Mouse (Mus musculus) stomach, embryonic 14.5 days (tissue): ENCODE results near the gene Arih2. TPM values are rescaled to one million over a fixed set of nuclear protein-coding genes. Genes with fewer than 3 reads are reported as not detected.

ENCODE experiments used
- ATAC-seq: fragments of 200-750 bp; cut with Nextera tagmentation; 2 replicates; pipeline ENCODE4 v1.8.0; 2017; ENCODE audit warnings: low read depth, moderate TSS enrichment; ENCODE audit not compliant: insufficient number of reproducible peaks, insufficient read depth, low FRiP score
- H3K27ac ChIP-seq: fragments of 300-500 bp; sonication (generic); 2 replicates; pipeline ENCODE4 v1.5.1; 2014; ENCODE audit warnings: mild to moderate bottlenecking, low read length, moderate library complexity, mixed read lengths
- H3K27me3 ChIP-seq: fragments of 300-500 bp; sonication (generic); 2 replicates; pipeline ENCODE4 v1.6.1; 2014; ENCODE audit warnings: low read length, control low read depth, mixed read lengths; ENCODE audit not compliant: control insufficient read depth, insufficient read depth
- H3K36me3 ChIP-seq: fragments of 300-500 bp; sonication (generic); 2 replicates; pipeline ENCODE4 v1.6.1; 2014; ENCODE audit warnings: mild to moderate bottlenecking, control low read depth, low read length, moderate library complexity, mixed read lengths; ENCODE audit not compliant: control insufficient read depth, insufficient read depth
- H3K4me1 ChIP-seq: fragments of 300-500 bp; sonication (generic); 2 replicates; pipeline ENCODE4 v1.6.1; 2014; ENCODE audit warnings: low read length, control low read depth, mixed read lengths; ENCODE audit not compliant: control insufficient read depth, insufficient read depth
- H3K4me2 ChIP-seq: fragments of 300-500 bp; sonication (generic); replicated peaks from 2 replicates; pipeline ENCODE4 v1.6.1; 2014; ENCODE audit warnings: low read depth, low read length, control low read depth
- H3K4me3 ChIP-seq: fragments of 300-500 bp; sonication (generic); 2 replicates; pipeline ENCODE4 v1.5.1; 2014; ENCODE audit warnings: low read depth, low read length, control low read depth
- H3K9ac ChIP-seq: fragments of 300-500 bp; sonication (generic); replicated peaks from 2 replicates; pipeline ENCODE4 v1.6.1; 2014; ENCODE audit warnings: low read depth, mild to moderate bottlenecking, control low read depth, low read length, moderate library complexity, mixed read lengths
- H3K9me3 ChIP-seq: fragments of 300-500 bp; sonication (generic); 2 replicates; pipeline ENCODE4 v1.6.1; 2016; ENCODE audit warnings: low read depth, low read length, control low read depth; ENCODE audit not compliant: control insufficient read depth
- WGBS: fragments of 180-500 bp; shearing (Covaris S2); extraction: QIAGEN DNeasy Blood & Tissue Kit; methylation state at CpG from one replicate; pipeline ENCODE4 v1.1.7; 2014; 5-methylcytosine and 5-hydroxymethylcytosine counted together
- polyA plus RNA-seq: library from polyadenylated mRNA; unstranded; fragments of >200 nt; fragmentation: Nextera tagmentation; extraction: Ambion mirVana; gene quantifications from 2 replicates; pipeline ENCODE4 v1.2.1, GENCODE M21; 2014

Arih2 gene
- polyA plus RNA-seq, 1 experiment from 2014 or later = 36.2 TPM

GRCm38 (mm10) chr9:108633846-108634245, 15.3 kb downstream of the Arih2 start:
- no peaks in the 10 kb centered on the region for H3K4me1 ChIP-seq
- peaks cover 3% of the 10 kb centered on the region for H3K36me3 ChIP-seq
- no peak overlapping the region for H3K4me2 ChIP-seq
- no peak for ATAC-seq
- WGBS = 87% methylated on average over 2 of the region's 2 CpGs
- H3K4me3 ChIP-seq = no peak overlapping the region
- H3K27ac ChIP-seq = no peak overlapping the region
- H3K27me3 ChIP-seq = no peaks in the 10 kb centered on the region
- no peak overlapping the region for H3K9ac ChIP-seq
- H3K9me3 ChIP-seq = no peaks in the 10 kb centered on the region

GRCm38 (mm10) chr9:108632375-108632774, 16.8 kb downstream of the Arih2 start:
- Histone ChIP-seq H3K9me3 (no peaks in the 10 kb centered on the region), H3K27ac (no peak overlapping the region), H3K9ac (no peak overlapping the region), H3K4me3 (no peak overlapping the region), H3K27me3 (no peaks in the 10 kb centered on the region), H3K4me1 (no peaks in the 10 kb centered on the region), H3K36me3 (peaks cover 3% of the 10 kb centered on the region), H3K4me2 (no peak overlapping the region)
- no peak for ATAC-seq
- 83% methylated on average over 5 of the region's 5 CpGs for WGBS

- WGBS = 79% methylated on average over 5 of the region's 5 CpGs
- H3K4me3 ChIP-seq = no peak overlapping the region
- H3K36me3 ChIP-seq = peaks cover 3% of the 10 kb centered on the region
- ATAC-seq = no peak
- H3K27me3 ChIP-seq = no peaks in the 10 kb centered on the region
- H3K9ac ChIP-seq = no peak overlapping the region
- no peak overlapping the region for H3K27ac ChIP-seq
- no peak overlapping the region for H3K4me2 ChIP-seq
- H3K4me1 ChIP-seq = no peaks in the 10 kb centered on the region
- H3K9me3 ChIP-seq = no peaks in the 10 kb centered on the region
Observed at GRCm38 (mm10) chr9:108631631-108632256, 17.4 kb downstream of the Arih2 start.

- H3K36me3 ChIP-seq = peaks cover 7% of the 10 kb centered on the region
- WGBS = 70% methylated on average over 1 of the region's 1 CpGs
- H3K4me3 ChIP-seq = no peak overlapping the region
- H3K4me1 ChIP-seq = no peaks in the 10 kb centered on the region
- H3K4me2 ChIP-seq = no peak overlapping the region
- no peaks in the 10 kb centered on the region for H3K27me3 ChIP-seq
- no peaks in the 10 kb centered on the region for H3K9me3 ChIP-seq
- ATAC-seq = no peak
- H3K9ac ChIP-seq = no peak overlapping the region
- no peak overlapping the region for H3K27ac ChIP-seq
Observed at GRCm38 (mm10) chr9:108630683-108631082, 18.5 kb downstream of the Arih2 start.

GRCm38 (mm10) chr9:108628141-108628540, 21.0 kb downstream of the Arih2 start:
- no peak overlapping the region for H3K9ac ChIP-seq
- H3K9me3 ChIP-seq = no peaks in the 10 kb centered on the region
- no peak overlapping the region for H3K4me2 ChIP-seq
- H3K27ac ChIP-seq = no peak overlapping the region
- peaks cover 14% of the 10 kb centered on the region for H3K36me3 ChIP-seq
- no peak overlapping the region for H3K4me3 ChIP-seq
- H3K4me1 ChIP-seq = no peaks in the 10 kb centered on the region
- ATAC-seq = no peak
- no peaks in the 10 kb centered on the region for H3K27me3 ChIP-seq
- 78% methylated on average over 4 of the region's 4 CpGs for WGBS

GRCm38 (mm10) chr9:108626498-108626897, 22.7 kb downstream of the Arih2 start:
- Histone ChIP-seq H3K9me3 (no peaks in the 10 kb centered on the region), H3K27me3 (no peaks in the 10 kb centered on the region), H3K36me3 (peaks cover 14% of the 10 kb centered on the region), H3K4me2 (no peak overlapping the region), H3K27ac (no peak overlapping the region), H3K9ac (no peak overlapping the region), H3K4me1 (no peaks in the 10 kb centered on the region), H3K4me3 (no peak overlapping the region)
- 71% methylated on average over 2 of the region's 2 CpGs for WGBS
- no peak for ATAC-seq

- Histone ChIP-seq H3K27ac (no peak overlapping the region), H3K4me3 (no peak overlapping the region), H3K9me3 (no peaks in the 10 kb centered on the region), H3K36me3 (peaks cover 63% of the 10 kb centered on the region), H3K4me1 (no peaks in the 10 kb centered on the region), H3K9ac (no peak overlapping the region), H3K4me2 (no peak overlapping the region), H3K27me3 (no peaks in the 10 kb centered on the region)
- 91% methylated on average over 1 of the region's 1 CpGs for WGBS
- no peak for ATAC-seq
Observed at GRCm38 (mm10) chr9:108617301-108617700, 31.9 kb downstream of the Arih2 start.

GRCm38 (mm10) chr9:108611488-108611887, 37.7 kb downstream of the Arih2 start:
- H3K4me1 ChIP-seq = no peaks in the 10 kb centered on the region
- WGBS = 94% methylated on average over 10 of the region's 10 CpGs
- H3K9ac ChIP-seq = no peak overlapping the region
- no peak for ATAC-seq
- H3K9me3 ChIP-seq = no peaks in the 10 kb centered on the region
- H3K4me2 ChIP-seq = no peak overlapping the region
- no peak overlapping the region for H3K4me3 ChIP-seq
- no peaks in the 10 kb centered on the region for H3K27me3 ChIP-seq
- H3K36me3 ChIP-seq = peaks cover 83% of the 10 kb centered on the region
- no peak overlapping the region for H3K27ac ChIP-seq

GRCm38 (mm10) chr9:108608889-108609288, 40.3 kb downstream of the Arih2 start:
- Histone ChIP-seq H3K4me2 (no peak overlapping the region), H3K9ac (no peak overlapping the region), H3K4me3 (no peak overlapping the region), H3K36me3 (peaks cover 79% of the 10 kb centered on the region), H3K27ac (no peak overlapping the region), H3K4me1 (no peaks in the 10 kb centered on the region), H3K9me3 (no peaks in the 10 kb centered on the region), H3K27me3 (no peaks in the 10 kb centered on the region)
- no peak for ATAC-seq
- 85% methylated on average over 4 of the region's 4 CpGs for WGBS
